Mouse (Mus musculus) mouse trophoblast stem cell (cell line): ENCODE results near the gene Disp3.

ENCODE experiments used
- in situ Hi-C, 2 experiments: fragments of 300-500 bp; cut with MseI, MboI; formaldehyde crosslinking; loops; 2 replicates in 1 of 2; 3 replicates in 1 of 2; pipeline ENCODE4 v1.15.1; 2025

Disp3 gene

DNA sequence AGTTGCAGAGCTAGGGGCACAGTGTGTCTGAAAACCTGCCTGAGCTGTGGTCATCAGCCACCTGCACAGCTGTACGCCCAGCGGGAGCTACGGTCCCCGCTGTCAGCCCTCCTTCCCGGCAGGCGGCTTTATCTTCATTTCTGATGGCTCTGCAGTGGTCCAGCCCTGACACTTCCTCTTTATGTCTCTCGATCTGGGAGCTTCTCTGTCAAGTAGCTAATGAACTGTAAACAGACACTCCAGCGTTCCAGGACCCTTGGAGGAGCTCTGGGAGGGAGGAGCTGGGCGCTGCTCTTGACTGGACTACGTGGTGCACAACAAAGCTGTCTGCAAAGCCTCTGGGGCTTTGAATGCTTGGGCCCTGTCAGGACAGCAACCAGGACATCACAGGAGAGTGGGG is 67.1 kb downstream of the Disp3 start:
- in situ Hi-C loops: no loop called here

DNA sequence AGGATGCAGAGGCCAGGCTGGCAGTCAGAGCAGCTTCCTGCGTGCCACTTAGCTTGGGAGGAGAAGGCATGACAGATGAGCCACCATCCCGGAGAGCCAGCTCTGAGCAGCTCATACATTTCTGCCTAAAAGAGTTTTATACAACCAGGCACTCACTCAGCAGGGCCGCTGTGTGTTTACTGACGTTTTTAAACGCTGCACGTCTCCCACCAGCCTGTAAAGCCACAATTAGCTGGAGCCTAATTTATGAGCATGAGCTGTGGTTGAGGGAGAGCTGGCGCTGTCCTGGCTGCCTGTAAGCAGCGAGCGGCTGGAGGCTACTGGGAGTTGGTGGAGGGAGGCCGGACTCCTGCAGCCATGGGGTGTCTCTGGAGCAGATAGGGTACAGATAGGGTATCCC is 69.5 kb downstream of the Disp3 start:
- in situ Hi-C loops: no loop called here

DNA sequence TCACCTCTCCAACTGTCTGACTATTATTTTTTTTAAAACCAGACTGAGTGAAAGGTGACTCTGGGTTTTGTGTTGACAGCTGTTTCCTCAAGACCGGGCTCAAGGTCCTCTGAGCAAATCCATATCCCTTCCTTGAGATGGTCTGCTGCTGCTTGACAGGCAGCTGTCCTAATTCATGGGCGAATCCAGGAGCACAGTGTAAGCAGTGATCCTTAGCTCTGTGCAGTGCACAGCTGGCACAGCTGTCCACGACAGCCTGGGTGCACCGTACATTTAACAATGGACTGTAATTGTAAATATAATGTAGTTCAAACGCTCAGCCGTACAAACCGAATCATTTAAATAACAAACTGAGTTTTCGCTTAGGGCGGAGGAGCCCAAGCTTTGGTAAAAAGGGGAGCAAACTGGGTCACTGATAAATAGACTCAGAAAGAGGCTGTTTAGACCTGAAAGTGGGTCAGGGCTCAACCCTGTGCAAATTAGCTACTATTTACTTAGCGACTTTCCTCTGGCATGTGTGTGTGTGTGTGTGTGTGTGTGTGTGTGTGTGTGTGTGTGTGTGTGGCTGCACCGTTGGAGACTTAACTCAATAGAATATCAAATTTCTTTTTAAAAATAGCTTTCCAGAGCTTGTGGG is 72.4 kb downstream of the Disp3 start:
- in situ Hi-C loops: no loop called here

DNA sequence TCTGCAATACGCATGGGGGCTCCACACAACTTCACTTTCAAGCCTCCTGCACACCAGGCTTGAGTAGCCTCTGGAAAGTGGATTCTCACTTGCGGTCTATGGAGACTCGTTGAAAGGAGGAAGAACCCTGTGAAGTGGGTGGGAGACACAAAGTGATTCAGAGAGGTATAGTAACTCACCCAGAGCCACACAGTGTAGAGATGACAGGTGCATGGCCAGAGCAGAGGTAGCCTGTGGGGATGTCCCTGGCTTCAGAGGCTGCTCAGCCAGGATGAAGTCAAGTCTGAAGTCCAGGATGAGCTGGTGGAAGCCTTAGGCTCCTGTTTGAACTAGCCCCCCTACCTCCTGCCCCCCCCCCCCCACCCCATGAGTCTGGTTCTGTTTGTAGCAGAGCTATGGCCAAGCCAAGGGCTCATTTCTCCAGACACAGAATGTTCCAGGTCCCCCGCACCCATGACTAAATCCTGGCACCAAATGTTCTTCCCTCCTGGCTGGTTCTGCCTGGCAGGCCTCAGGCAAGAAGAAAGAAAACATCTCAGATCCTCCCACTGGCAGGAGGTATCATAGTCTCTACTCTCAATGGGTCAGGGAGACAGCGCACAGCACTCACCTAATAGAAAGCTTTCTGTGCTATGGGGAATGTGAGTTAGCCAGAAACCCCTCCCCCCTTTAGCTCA is 73.2 kb downstream of the Disp3 start:
- in situ Hi-C loops: no loop called here

DNA sequence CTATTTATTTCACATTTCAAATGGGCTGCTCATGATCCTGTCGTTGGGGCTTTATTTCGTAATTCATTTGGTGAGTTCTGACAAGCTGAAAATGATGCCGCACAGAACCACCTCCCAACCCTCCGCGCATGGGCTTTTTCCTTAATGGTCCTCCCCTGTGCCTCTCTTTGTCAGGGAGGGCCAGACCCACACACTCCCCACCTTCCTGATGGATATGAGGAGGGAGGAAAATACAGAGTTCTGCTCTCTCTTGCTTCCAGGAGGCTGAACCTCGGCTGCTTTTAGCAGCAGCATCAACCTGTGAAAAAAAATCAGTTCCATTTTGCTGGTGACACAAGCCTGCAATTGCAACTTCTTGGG is 82.9 kb downstream of the Disp3 start:
- in situ Hi-C loops: no loop called here

DNA sequence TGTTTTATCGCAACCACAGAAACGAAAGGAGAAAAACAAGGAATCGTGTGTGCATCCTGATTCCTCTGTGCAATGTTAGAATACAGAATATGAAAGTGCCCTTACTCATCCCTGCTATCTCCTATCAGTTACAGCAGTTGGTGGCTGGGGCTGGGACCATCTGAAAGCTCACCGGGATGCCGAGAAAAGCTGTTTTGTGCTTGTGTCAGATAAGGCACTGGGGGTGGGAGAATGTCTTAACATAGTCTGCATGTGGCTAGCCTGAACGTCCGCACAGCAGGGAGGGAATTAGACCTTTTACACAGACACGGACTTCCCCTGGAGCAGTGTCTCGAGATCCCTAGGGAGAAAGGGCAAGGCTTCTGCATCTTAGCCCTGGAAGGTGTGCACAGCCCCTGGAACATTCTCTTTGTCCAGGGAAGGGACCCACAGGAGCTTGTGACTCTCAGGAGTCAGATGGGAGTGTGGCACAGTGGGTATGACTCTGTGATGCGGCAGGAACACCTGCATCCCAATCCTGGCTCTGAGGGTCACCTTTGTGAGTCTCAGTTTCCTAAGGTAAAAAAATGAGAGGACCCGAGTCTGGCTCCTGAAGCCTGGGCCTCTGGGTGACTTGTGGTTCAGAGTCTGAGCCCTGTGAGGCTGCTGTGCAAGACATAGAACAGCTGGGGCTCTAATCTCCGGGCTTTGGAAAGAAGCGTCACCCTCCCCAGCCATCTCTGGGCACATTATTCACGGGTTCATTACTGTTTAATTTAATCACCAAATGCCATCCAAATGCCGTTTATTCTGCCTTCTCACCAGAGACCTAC is 83.5 kb downstream of the Disp3 start:
- in situ Hi-C loops: no loop called here

DNA sequence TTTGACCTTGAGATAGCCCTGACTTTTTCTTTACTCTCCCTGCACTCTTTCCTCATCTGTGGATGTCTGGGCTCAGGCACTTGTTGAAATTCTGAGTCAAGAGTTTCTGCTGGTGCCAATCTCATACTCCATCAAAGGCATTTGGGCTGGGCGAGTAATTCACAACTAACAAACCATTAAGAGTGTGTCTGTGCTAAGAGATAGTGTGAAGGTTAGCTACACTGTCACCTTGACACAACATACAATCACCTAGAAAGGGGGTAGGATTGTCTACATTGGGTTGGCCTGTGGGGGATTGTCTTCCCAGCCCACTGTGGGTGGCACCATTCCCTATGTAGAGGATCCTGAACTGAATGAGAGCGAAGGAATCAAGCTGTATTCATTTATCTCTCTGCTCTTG is 84.2 kb downstream of the Disp3 start:
- in situ Hi-C loops: no loop called here

DNA sequence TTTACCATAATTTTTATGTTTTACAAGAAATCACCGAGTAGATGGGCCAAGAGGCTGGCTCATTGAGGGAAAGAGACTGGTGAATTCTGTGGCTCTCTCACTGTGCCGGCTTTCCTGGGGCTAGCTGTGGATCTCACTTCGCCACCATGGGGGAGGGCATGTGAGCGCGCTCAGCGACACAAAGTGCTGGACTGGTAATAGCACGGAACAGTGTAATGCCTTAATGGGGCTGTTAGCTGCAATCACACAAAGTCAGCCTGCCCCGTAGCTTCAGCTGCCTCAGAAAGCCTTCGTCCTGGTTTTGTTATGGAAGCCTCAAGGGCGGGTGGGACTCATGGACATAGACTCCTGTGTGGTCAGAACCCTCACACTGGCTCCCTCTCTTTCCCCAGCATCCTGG is 89.0 kb downstream of the Disp3 start:
- in situ Hi-C loops: no loop called here

DNA sequence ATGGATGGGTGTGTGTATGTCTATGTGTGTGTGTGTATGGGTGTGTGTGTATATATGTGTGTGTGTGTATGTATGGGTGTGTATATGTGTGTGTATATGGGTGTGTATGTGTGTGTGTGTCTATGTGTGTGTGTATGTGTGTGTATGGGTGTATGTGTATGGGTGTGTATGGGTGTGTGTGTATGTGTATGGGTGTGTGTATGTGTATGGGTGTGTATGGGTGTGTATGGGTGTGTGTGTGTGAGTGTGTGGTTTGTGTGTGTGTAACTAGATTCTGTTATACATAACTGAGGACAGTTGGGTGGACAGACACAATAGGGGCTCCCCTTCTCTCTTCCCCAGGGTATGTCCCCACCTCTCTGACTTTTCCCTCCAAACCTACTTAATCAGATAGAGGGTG is 93.4 kb downstream of the Disp3 start:
- in situ Hi-C loops: no loop called here

DNA sequence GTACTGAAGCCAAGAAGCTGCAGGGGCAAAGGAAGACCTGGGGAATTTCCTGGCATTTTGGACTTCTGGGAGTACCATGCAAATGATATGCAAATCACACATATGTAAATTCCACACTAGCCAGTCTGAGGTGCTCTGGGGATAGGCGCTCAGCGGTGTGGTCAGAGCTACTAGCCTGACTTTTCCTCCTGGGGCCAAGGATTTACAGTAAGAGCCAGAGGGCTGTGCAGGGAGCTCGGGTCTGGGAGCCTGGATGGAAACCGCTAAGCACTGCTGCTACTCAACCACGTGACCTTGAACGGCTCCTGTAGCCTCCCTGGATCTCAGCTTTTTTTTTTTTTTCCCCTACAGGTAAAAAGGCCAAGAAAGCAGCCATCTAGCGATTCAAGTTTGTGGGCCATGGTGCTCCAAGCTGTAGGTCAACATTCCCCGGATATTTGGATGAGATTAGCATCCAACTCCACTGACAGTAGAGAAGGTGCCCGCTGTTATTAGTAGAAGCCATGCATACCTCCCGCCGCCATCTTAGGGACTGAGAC is 95.0 kb downstream of the Disp3 start:
- in situ Hi-C loops: no loop called here
